Mouse (Mus musculus): ENCODE data around the gene BC037034. TPM values are rescaled to one million over a fixed set of nuclear protein-coding genes. Genes with fewer than 3 reads are reported as not detected.
"Not testable (repeated sequence)": the region's sequence is repeated elsewhere in the genome, so short reads cannot be mapped to it uniquely, and the experiment has no call there.

Gene BC037034
- total RNA-seq, 2 experiments from 2014 or later = 3.2 to 4.2 TPM

DNA sequence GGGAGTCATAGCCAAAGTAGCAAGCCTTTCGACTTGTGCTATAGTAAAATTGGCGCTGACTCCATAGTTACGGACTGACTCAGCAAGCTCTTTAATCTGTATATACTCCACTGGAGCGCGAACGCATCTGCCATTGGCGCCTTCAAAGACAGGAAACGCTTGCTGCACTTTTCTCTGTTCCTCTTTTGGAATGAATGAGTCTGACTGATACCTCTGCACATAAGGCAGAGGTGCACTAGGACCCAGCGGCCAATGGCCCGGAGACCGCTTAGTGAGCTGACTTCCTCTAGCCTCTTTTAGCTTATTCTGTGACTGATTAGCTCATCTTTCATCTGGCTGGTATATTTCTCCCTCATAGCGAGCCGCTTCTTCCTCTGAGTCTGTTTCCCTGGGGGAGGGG is 47.2 kb downstream of the BC037034 start:
- DNase-seq = not testable (repeated sequence)

Other genes with a start within 250 kb of the BC037034 start
- gene Smok3a, start 242.8 kb downstream of the BC037034 start, total RNA-seq (2021) = not detected
- not detected for gene Smok3b, start 242.6 kb downstream of the BC037034 start, total RNA-seq (2021)
- gene Smok3c, start 210.8 kb downstream of the BC037034 start, total RNA-seq (2021) = not detected
- gene Zkscan1, start 178.9 kb downstream of the BC037034 start, total RNA-seq (2021) = 10 to 100 TPM; 14.3 to 17.3 TPM
- 10 to 100 TPM; 11.4 to 13.6 TPM for gene Zscan21, start 147.1 kb downstream of the BC037034 start, total RNA-seq (2021)
- 1 to 10 TPM; 6.8 to 8.0 TPM for gene Zfp113, start 108.3 kb downstream of the BC037034 start, total RNA-seq (2021)
- 100 to 1,000 TPM; 123 to 129 TPM for gene Cops6, start 103.0 kb downstream of the BC037034 start, total RNA-seq (2021)
- gene Ap4m1, start 92.0 kb downstream of the BC037034 start, total RNA-seq (2021) = 1 to 10 TPM; 6.4 to 7.9 TPM
- gene Mcm7, start 91.6 kb downstream of the BC037034 start, total RNA-seq (2021) = 10 to 100 TPM in 1 of 2 experiments, 1 to 10 TPM in 1; 9.3 to 11.6 TPM
- gene Taf6, start 76.6 kb downstream of the BC037034 start, total RNA-seq (2021) = 10 to 100 TPM; 29.6 to 34.7 TPM
- 1 to 10 TPM; 6.3 to 6.9 TPM for gene Cnpy4, start 76.5 kb downstream of the BC037034 start, total RNA-seq (2021)
- 1 to 10 TPM; 1.9 to 2.8 TPM for gene Mblac1, start 69.7 kb downstream of the BC037034 start, total RNA-seq (2021)
- under 1 TPM; 0.47 to 0.57 TPM for gene Nxpe5, start 38.1 kb downstream of the BC037034 start, total RNA-seq (2021)
- 10 to 100 TPM; 58.7 to 64.6 TPM for gene Lamtor4, start 8.6 kb downstream of the BC037034 start, total RNA-seq (2021)
- under 1 TPM; 0.15 to 0.32 TPM for gene Gal3st4, start 8.8 kb upstream of the BC037034 start, total RNA-seq (2021)
- gene Gm43720, start 15.9 kb upstream of the BC037034 start, total RNA-seq (2021) = not detected
- under 1 TPM in 1 of 2 experiments, not detected in 1; 0.15 TPM for gene Gpc2, start 16.0 kb upstream of the BC037034 start, total RNA-seq (2021)
- not detected for gene Stag3, start 16.2 kb upstream of the BC037034 start, total RNA-seq (2021)
- not detected for gene Pvrig, start 77.9 kb upstream of the BC037034 start, total RNA-seq (2021)
- 1 to 10 TPM; 4.3 TPM for gene Zfp157, start 177.4 kb upstream of the BC037034 start, total RNA-seq (2021)